Mouse (Mus musculus): Measurements from ENCODE around the gene Zbtb16. TPM values are rescaled to one million over a fixed set of nuclear protein-coding genes. Genes with fewer than 3 reads are reported as not detected.

Zbtb16 gene
- polyA plus RNA-seq, 1 experiment: not detected

- 0 out of 2 replicates have a peak overlapping the region, but pooled peaks have one; percentile 21 for H3K27ac ChIP-seq (ENCODE audit: insufficient read depth, low read depth, low read length)
- peaks cover 38% of the 10 kb centered on the region for H3K4me1 ChIP-seq (ENCODE audit: control insufficient read depth, insufficient read depth, low read length)
- H3K4me3 ChIP-seq (ENCODE audit: insufficient read depth, low read depth, low read length): no peak overlapping the region
- 82% methylated on average over 4 of the region's 4 CpGs for whole genome bisulfite sequencing
- TF ChIP-seq CTCF (IDR thresholded peaks at IDR 0.05; ENCODE audit: insufficient read depth, low read depth, low read length) (no peak), POLR2A (IDR thresholded peaks at IDR 0.05; ENCODE audit: insufficient read depth, low read depth, low read length) (no peak)
Measured at GRCm38 (mm10) chr9:48740732-48741255, 95.2 kb downstream of the Zbtb16 start.

- Histone ChIP-seq H3K4me3 (ENCODE audit: insufficient read depth, low read depth, low read length) (no peak overlapping the region), H3K27ac (ENCODE audit: insufficient read depth, low read depth, low read length) (peak overlapping the region; percentile 77), H3K4me1 (ENCODE audit: control insufficient read depth, insufficient read depth, low read length) (peaks cover 43% of the 10 kb centered on the region)
- WGBS: 4% methylated on average over 11 of the region's 11 CpGs
- no peak for TF ChIP-seq CTCF (IDR thresholded peaks at IDR 0.05; ENCODE audit: insufficient read depth, low read depth, low read length)
- no peak for TF ChIP-seq POLR2A (IDR thresholded peaks at IDR 0.05; ENCODE audit: insufficient read depth, low read depth, low read length)
Measured at GRCm38 (mm10) chr9:48740098-48740505, 95.9 kb downstream of the Zbtb16 start.

GRCm38 (mm10) chr9:48738795-48739476 lies 97.1 kb downstream of the Zbtb16 start:
- H3K4me1 ChIP-seq (ENCODE audit: control insufficient read depth, insufficient read depth, low read length): peaks cover 44% of the 10 kb centered on the region
- TF ChIP-seq POLR2A (IDR thresholded peaks at IDR 0.05; ENCODE audit: insufficient read depth, low read depth, low read length): no peak
- TF ChIP-seq CTCF (IDR thresholded peaks at IDR 0.05; ENCODE audit: insufficient read depth, low read depth, low read length): no peak
- WGBS: 86% methylated on average over 9 of the region's 9 CpGs
- no peak overlapping the region for H3K4me3 ChIP-seq (ENCODE audit: insufficient read depth, low read depth, low read length)
- peak overlapping the region; percentile 71 for H3K27ac ChIP-seq (ENCODE audit: insufficient read depth, low read depth, low read length)

- H3K27ac ChIP-seq (ENCODE audit: insufficient read depth, low read depth, low read length): peak overlapping the region; percentile 47; the same call in 1 of the 2 replicates
- peaks cover 47% of the 10 kb centered on the region for H3K4me1 ChIP-seq (ENCODE audit: control insufficient read depth, insufficient read depth, low read length)
- WGBS: 20% methylated on average over 2 of the region's 2 CpGs
- no peak overlapping the region for H3K4me3 ChIP-seq (ENCODE audit: insufficient read depth, low read depth, low read length)
- no peak for TF ChIP-seq CTCF (IDR thresholded peaks at IDR 0.05; ENCODE audit: insufficient read depth, low read depth, low read length)
- no peak for TF ChIP-seq POLR2A (IDR thresholded peaks at IDR 0.05; ENCODE audit: insufficient read depth, low read depth, low read length)
Measured at GRCm38 (mm10) chr9:48737911-48738310, 98.1 kb downstream of the Zbtb16 start.

- H3K27ac ChIP-seq (ENCODE audit: insufficient read depth, low read depth, low read length): peak overlapping the region; percentile 93
- peaks cover 52% of the 10 kb centered on the region for H3K4me1 ChIP-seq (ENCODE audit: control insufficient read depth, insufficient read depth, low read length)
- WGBS: 18% methylated on average over 13 of the region's 13 CpGs
- no peak overlapping the region for H3K4me3 ChIP-seq (ENCODE audit: insufficient read depth, low read depth, low read length)
- TF ChIP-seq POLR2A (IDR thresholded peaks at IDR 0.05; ENCODE audit: insufficient read depth, low read depth, low read length): no peak
- TF ChIP-seq CTCF (IDR thresholded peaks at IDR 0.05; ENCODE audit: insufficient read depth, low read depth, low read length): no peak
Measured at GRCm38 (mm10) chr9:48737210-48737850, 98.7 kb downstream of the Zbtb16 start.

- TF ChIP-seq POLR2A (IDR thresholded peaks at IDR 0.05; ENCODE audit: insufficient read depth, low read depth, low read length) (no peak), CTCF (IDR thresholded peaks at IDR 0.05; ENCODE audit: insufficient read depth, low read depth, low read length) (no peak)
- H3K27ac ChIP-seq (ENCODE audit: insufficient read depth, low read depth, low read length): peak overlapping the region; percentile 93
- H3K4me3 ChIP-seq (ENCODE audit: insufficient read depth, low read depth, low read length): no peak overlapping the region
- WGBS: 20% methylated on average over 10 of the region's 10 CpGs
- H3K4me1 ChIP-seq (ENCODE audit: control insufficient read depth, insufficient read depth, low read length): peaks cover 57% of the 10 kb centered on the region
Measured at GRCm38 (mm10) chr9:48736361-48737209, 99.4 kb downstream of the Zbtb16 start.

- TF ChIP-seq POLR2A (IDR thresholded peaks at IDR 0.05; ENCODE audit: insufficient read depth, low read depth, low read length) (no peak), CTCF (IDR thresholded peaks at IDR 0.05; ENCODE audit: insufficient read depth, low read depth, low read length) (no peak)
- peaks cover 56% of the 10 kb centered on the region for H3K4me1 ChIP-seq (ENCODE audit: control insufficient read depth, insufficient read depth, low read length)
- 50% methylated on average over 12 of the region's 12 CpGs for WGBS
- peak overlapping the region; percentile 93 for H3K27ac ChIP-seq (ENCODE audit: insufficient read depth, low read depth, low read length)
- no peak overlapping the region for H3K4me3 ChIP-seq (ENCODE audit: insufficient read depth, low read depth, low read length)
Measured at GRCm38 (mm10) chr9:48735466-48736312, 100.3 kb downstream of the Zbtb16 start.

All from olfactory bulb, adult 2 months (tissue).